Mouse (Mus musculus) MEL (cell line): Measurements from ENCODE around the gene Fbxo36. TPM values are rescaled to one million over a fixed set of nuclear protein-coding genes. Genes with fewer than 3 reads are reported as not detected.
A peak's percentile ranks its signal among the peaks of the same experiment; 100 is the strongest.

Experiments used
- DNase-seq: peaks from one replicate; pipeline ENCODE4 v3.0.0; 2011; ENCODE audit warnings: low read depth, low spot score
- H3K27ac ChIP-seq: 2 replicates; pipeline ENCODE4 v1.5.1; 2012; ENCODE audit warnings: low read depth, mild to moderate bottlenecking, control low read depth, low read length, moderate library complexity; ENCODE audit not compliant: control insufficient read depth
- H3K27me3 ChIP-seq, 2 experiments: fragments of 150-350 bp in 1 of 2; sonication (generic) in 1 of 2; 2 replicates each; pipeline ENCODE4 v1.6.1; 2012; ENCODE audit warnings: low read length in 2 of 2, mild to moderate bottlenecking in 2 of 2, improper control_type of control experiment in 1 of 2, moderate library complexity in 1 of 2; ENCODE audit not compliant: insufficient read depth in 2 of 2, control insufficient read depth in 1 of 2
- H3K36me3 ChIP-seq, 2 experiments: 2 replicates each; pipeline ENCODE4 v1.6.1; 2012 to 2014; ENCODE audit warnings: low read length in 2 of 2, improper control_type of control experiment in 1 of 2, inconsistent platforms in 1 of 2, mild to moderate bottlenecking in 1 of 2; ENCODE audit not compliant: insufficient read depth in 2 of 2, control insufficient read depth in 1 of 2
- H3K4me1 ChIP-seq, 2 experiments: fragments of 150-350 bp in 1 of 2; sonication (generic) in 1 of 2; 2 replicates each; pipeline ENCODE4 v1.6.1; 2012; ENCODE audit warnings: low read length in 2 of 2, improper control_type of control experiment in 1 of 2, mild to moderate bottlenecking in 1 of 2; ENCODE audit not compliant: insufficient read depth in 2 of 2, control insufficient read depth in 1 of 2
- H3K4me3 ChIP-seq, 2 experiments: fragments of 150-350 bp in 1 of 2; sonication (generic) in 1 of 2; 2 replicates each; pipeline ENCODE4 v1.5.1; 2012; ENCODE audit warnings: low read depth in 2 of 2, low read length in 2 of 2, mild to moderate bottlenecking in 2 of 2, moderate library complexity in 2 of 2, control low read depth in 1 of 2, improper control_type of control experiment in 1 of 2; ENCODE audit not compliant: control insufficient read depth in 1 of 2, insufficient read depth in 1 of 2
- H3K79me2 ChIP-seq: 2 replicates; pipeline ENCODE4 v1.6.1; 2012; ENCODE audit warnings: mild to moderate bottlenecking, low read length, moderate library complexity; ENCODE audit not compliant: control insufficient read depth, poor library complexity, insufficient read depth
- H3K9ac ChIP-seq: 2 replicates; pipeline ENCODE4 v1.6.1; 2012; ENCODE audit warnings: low read depth, mild to moderate bottlenecking, control low read depth, low read length, moderate library complexity; ENCODE audit not compliant: control insufficient read depth, poor library complexity, severe bottlenecking
- H3K9me3 ChIP-seq: fragments of 150-350 bp; sonication (generic); replicated peaks from 2 replicates; pipeline ENCODE4 v1.6.1; 2012; ENCODE audit warnings: mild to moderate bottlenecking, low read length, improper control_type of control experiment, moderate library complexity; ENCODE audit not compliant: insufficient read depth
- BHLHE40 ChIP-seq: IDR thresholded peaks from 2 replicates; pipeline ENCODE4 v1.6.1; 2012; ENCODE audit warnings: low read depth, mild to moderate bottlenecking, inconsistent platforms, low read length, improper control_type of control experiment, borderline replicate concordance
- CHD1 ChIP-seq: IDR thresholded peaks from 2 replicates; pipeline ENCODE4 v1.6.1; 2012; ENCODE audit warnings: low read depth, mild to moderate bottlenecking, inconsistent platforms, low read length, improper control_type of control experiment
- CHD2 ChIP-seq: IDR thresholded peaks from 2 replicates; pipeline ENCODE4 v1.6.1; 2011; ENCODE audit warnings: low read length, improper control_type of control experiment
- CTCF ChIP-seq, 3 experiments: IDR thresholded peaks in 2 of 3; conservative IDR thresholded peaks in 1 of 3; 2 replicates each; pipeline ENCODE4 v1.5.1; 2011 to 2012; ENCODE audit warnings: low read length in 3 of 3, low read depth in 2 of 3, mild to moderate bottlenecking in 2 of 3, improper control_type of control experiment in 1 of 3, inconsistent platforms in 1 of 3, mixed read lengths in 1 of 3, moderate library complexity in 1 of 3; ENCODE audit not compliant: control insufficient read depth in 1 of 3, insufficient read depth in 1 of 3, poor library complexity in 1 of 3, severe bottlenecking in 1 of 3
- E2F4 ChIP-seq: IDR thresholded peaks from 2 replicates; pipeline ENCODE4 v1.6.1; 2011; ENCODE audit warnings: low read depth, low read length, improper control_type of control experiment, borderline replicate concordance
- ELF1 ChIP-seq: IDR thresholded peaks from 2 replicates; pipeline ENCODE4 v1.6.1; 2014; ENCODE audit warnings: low read depth, mild to moderate bottlenecking, inconsistent platforms, low read length, improper control_type of control experiment, moderate library complexity
- EP300 ChIP-seq, 2 experiments: IDR thresholded peaks; 2 replicates each; pipeline ENCODE4 v1.6.1; 2011; ENCODE audit warnings: improper control_type of control experiment in 2 of 2, low read length in 2 of 2, low read depth in 1 of 2, mild to moderate bottlenecking in 1 of 2
- ETS1 ChIP-seq: IDR thresholded peaks from 2 replicates; pipeline ENCODE4 v1.6.1; 2012; ENCODE audit warnings: low read depth, mild to moderate bottlenecking, inconsistent platforms, low read length, improper control_type of control experiment, moderate library complexity
- GABPA ChIP-seq: IDR thresholded peaks from 2 replicates; pipeline ENCODE4 v1.6.1; 2012; ENCODE audit warnings: low read depth, mild to moderate bottlenecking, inconsistent platforms, low read length, improper control_type of control experiment, moderate library complexity
- HCFC1 ChIP-seq: IDR thresholded peaks from 2 replicates; pipeline ENCODE4 v1.6.1; 2012; ENCODE audit warnings: low read depth, mild to moderate bottlenecking, inconsistent platforms, low read length, improper control_type of control experiment, moderate library complexity
- KAT2A ChIP-seq: conservative IDR thresholded peaks from 2 replicates; pipeline ENCODE4 v1.6.1; 2012; ENCODE audit warnings: low read depth, low read length, improper control_type of control experiment, inconsistent platforms
- MAX ChIP-seq: IDR thresholded peaks from 2 replicates; pipeline ENCODE4 v1.6.1; 2011; ENCODE audit warnings: low read length, improper control_type of control experiment
- MAZ ChIP-seq: IDR thresholded peaks from 2 replicates; pipeline ENCODE4 v1.6.1; 2012; ENCODE audit warnings: low read depth, mild to moderate bottlenecking, inconsistent platforms, low read length, improper control_type of control experiment
- MEF2A ChIP-seq: IDR thresholded peaks from 2 replicates; pipeline ENCODE4 v1.6.1; 2014; ENCODE audit warnings: low read depth, mild to moderate bottlenecking, inconsistent platforms, low read length, improper control_type of control experiment; ENCODE audit not compliant: poor library complexity, insufficient replicate concordance, severe bottlenecking; ENCODE audit errors: extremely low read depth
- MXI1 ChIP-seq: IDR thresholded peaks from 2 replicates; pipeline ENCODE4 v1.6.1; 2011; ENCODE audit warnings: mild to moderate bottlenecking, low read depth, low read length, improper control_type of control experiment
- MYB ChIP-seq: IDR thresholded peaks from 2 replicates; pipeline ENCODE4 v1.6.1; 2011; ENCODE audit warnings: mild to moderate bottlenecking, low read depth, low read length, improper control_type of control experiment
- MYC ChIP-seq: IDR thresholded peaks from 2 replicates; pipeline ENCODE4 v1.6.1; 2011; ENCODE audit warnings: low read depth, mild to moderate bottlenecking, low read length, improper control_type of control experiment, moderate library complexity
- NELFE ChIP-seq: IDR thresholded peaks from 2 replicates; pipeline ENCODE4 v1.6.1; 2011; ENCODE audit warnings: low read depth, low read length, improper control_type of control experiment
- NRF1 ChIP-seq: IDR thresholded peaks from 2 replicates; pipeline ENCODE4 v1.6.1; 2014; ENCODE audit warnings: low read depth, mild to moderate bottlenecking, inconsistent platforms, low read length, improper control_type of control experiment, moderate library complexity; ENCODE audit not compliant: poor library complexity, insufficient read depth, severe bottlenecking
- POLR2A ChIP-seq, 2 experiments: IDR thresholded peaks; 2 replicates each; pipeline ENCODE4 v1.6.1; 2011 to 2012; ENCODE audit warnings: low read length in 2 of 2, mild to moderate bottlenecking in 2 of 2, control low read depth in 1 of 2, improper control_type of control experiment in 1 of 2, low read depth in 1 of 2, moderate library complexity in 1 of 2; ENCODE audit not compliant: control insufficient read depth in 1 of 2, insufficient read depth in 1 of 2, poor library complexity in 1 of 2
- POLR2AphosphoS2 ChIP-seq: IDR thresholded peaks from 2 replicates; pipeline ENCODE4 v1.6.1; 2011; ENCODE audit warnings: low read length, improper control_type of control experiment
- POLR2AphosphoS5 ChIP-seq: IDR thresholded peaks from 2 replicates; pipeline ENCODE4 v1.6.1; 2012; ENCODE audit warnings: low read depth, borderline replicate concordance, mild to moderate bottlenecking, inconsistent platforms, low read length, moderate library complexity, mixed read lengths
- RAD21 ChIP-seq: IDR thresholded peaks from 2 replicates; pipeline ENCODE4 v1.6.1; 2011; ENCODE audit warnings: mild to moderate bottlenecking, low read depth, low read length, improper control_type of control experiment
- RCOR1 ChIP-seq: IDR thresholded peaks from 2 replicates; pipeline ENCODE4 v1.6.1; 2012; ENCODE audit warnings: low read depth, mild to moderate bottlenecking, inconsistent platforms, low read length, improper control_type of control experiment
- SIN3A ChIP-seq: IDR thresholded peaks from 2 replicates; pipeline ENCODE4 v1.6.1; 2012; ENCODE audit warnings: low read length, improper control_type of control experiment, inconsistent platforms
- SMC3 ChIP-seq: IDR thresholded peaks from 2 replicates; pipeline ENCODE4 v1.6.1; 2011; ENCODE audit warnings: low read depth, low read length, improper control_type of control experiment
- TBP ChIP-seq: IDR thresholded peaks from 2 replicates; pipeline ENCODE4 v1.8.0; 2011; ENCODE audit warnings: low read depth, low read length, improper control_type of control experiment
- TCF12 ChIP-seq: IDR thresholded peaks from 2 replicates; pipeline ENCODE4 v1.6.1; 2014; ENCODE audit warnings: low read depth, mild to moderate bottlenecking, inconsistent platforms, low read length, improper control_type of control experiment, moderate library complexity
- UBTF ChIP-seq: IDR thresholded peaks from 2 replicates; pipeline ENCODE4 v1.6.1; 2012; ENCODE audit warnings: low read depth, mild to moderate bottlenecking, inconsistent platforms, low read length, improper control_type of control experiment, moderate library complexity, borderline replicate concordance; ENCODE audit not compliant: insufficient read depth
- USF1 ChIP-seq: IDR thresholded peaks from 2 replicates; pipeline ENCODE4 v1.6.1; 2014; ENCODE audit warnings: low read depth, mild to moderate bottlenecking, inconsistent platforms, low read length, improper control_type of control experiment, moderate library complexity
- ZC3H11A ChIP-seq: IDR thresholded peaks from 2 replicates; pipeline ENCODE4 v1.6.1; 2012; ENCODE audit warnings: low read depth, mild to moderate bottlenecking, inconsistent platforms, low read length, improper control_type of control experiment
- ZMIZ1 ChIP-seq: IDR thresholded peaks from 2 replicates; pipeline ENCODE4 v1.6.1; 2012; ENCODE audit warnings: low read depth, mild to moderate bottlenecking, inconsistent platforms, low read length, improper control_type of control experiment, moderate library complexity
- ZNF384 ChIP-seq: IDR thresholded peaks from 2 replicates; pipeline ENCODE4 v1.6.1; 2012; ENCODE audit warnings: low read depth, mild to moderate bottlenecking, inconsistent platforms, low read length, improper control_type of control experiment
- polyA plus RNA-seq, 2 experiments: library from polyadenylated mRNA; stranded (reverse) in 1 of 2; unstranded in 1 of 2; fragments of >175 nt in 1 of 2; fragments of >200 nt in 1 of 2; gene quantifications; 2 replicates each; pipeline versions ENCODE4 v1.2.1 to v1.2.4; 2012; ENCODE audit warnings: low replicate concordance in 2 of 2, low read depth in 1 of 2; ENCODE audit not compliant: insufficient read length in 2 of 2, insufficient read depth in 1 of 2, missing spikeins in 1 of 2
- total RNA-seq: library from RNA; depleted of rRNA; stranded (reverse); fragments of 300-350 nt; gene quantifications from 2 replicates; pipeline ENCODE4 v1.2.3, GENCODE M21; 2012; rRNA removed

Gene Fbxo36
- total RNA-seq (1.4 and 2.5 TPM in 2 replicates), polyA plus RNA-seq (1 to 10 TPM in 1 of 2 experiments, not detected in 1; 2.9 TPM)

GRCm38 (mm10) chr1:84839309-84840017, at the start of gene Fbxo36:
Gene Fbxo36, plus strand, starts transcription at chr1:84839841.
- H3K9ac ChIP-seq, result peak within 1 kb of the TSS; percentile 100
- H3K27me3 ChIP-seq, result no peaks in the 10 kb centered on the region
- H3K79me2 ChIP-seq, result peaks cover 48% of the 10 kb centered on the region
- TF ChIP-seq CHD2, result peak; percentile 75
- TF ChIP-seq UBTF, result no peak
- TF ChIP-seq POLR2AphosphoS5, result no peak
- peak in 1 of 2 experiments; percentile 7; a peak in 1 of 4 replicates for TF ChIP-seq EP300 (IDR thresholded peaks at IDR 0.05; ENCODE audit: low read depth in 1 of 2, low read length in 2 of 2)
- TF ChIP-seq ETS1, result peak; percentile 52
- TF ChIP-seq CHD1, result no peak
- peak; percentile 94 for TF ChIP-seq MAZ
- peak; percentile 31; the same call in 1 of the 2 replicates for TF ChIP-seq TCF12
- TF ChIP-seq NELFE, result peak; percentile 44; the same call in 1 of the 2 replicates
- TF ChIP-seq E2F4, result peak; percentile 69; the same call in 1 of the 2 replicates
- no peak for TF ChIP-seq RAD21
- no peak for TF ChIP-seq GABPA
- no peak for TF ChIP-seq SMC3
- no peak for TF ChIP-seq RCOR1
- TF ChIP-seq MYB, result no peak
- peak; percentile 60; the same call in 1 of the 2 replicates for TF ChIP-seq TBP
- no peak for TF ChIP-seq POLR2AphosphoS2
- 0 out of 2 replicates have a peak, but pooled peaks have one; percentile 23 for TF ChIP-seq MAX
- peak; percentile 38 to 40; a peak in 1 of 4 replicates for TF ChIP-seq POLR2A (IDR thresholded peaks at IDR 0.05; ENCODE audit: control insufficient read depth in 1 of 2, insufficient read depth in 1 of 2, low read depth in 1 of 2, low read length in 2 of 2, poor library complexity in 1 of 2)
- peak; percentile 89 for TF ChIP-seq MXI1
- TF ChIP-seq ZNF384, result 0 out of 2 replicates have a peak, but pooled peaks have one; percentile 46
- no peak for TF ChIP-seq CTCF (IDR thresholded peaks at IDR 0.05 in 2 of 3, conservative IDR thresholded peaks at IDR 0.05 in 1 of 3; ENCODE audit: control insufficient read depth in 1 of 3, insufficient read depth in 1 of 3, low read depth in 2 of 3, low read length in 3 of 3, poor library complexity in 1 of 3, severe bottlenecking in 1 of 3)
- TF ChIP-seq ELF1, result peak; percentile 73
- peak; percentile 82 for TF ChIP-seq HCFC1
- no peak for TF ChIP-seq BHLHE40
- no peak for TF ChIP-seq MEF2A
- TF ChIP-seq NRF1, result no peak
- TF ChIP-seq SIN3A, result peak; percentile 96
- TF ChIP-seq KAT2A, result peak; percentile 87
- TF ChIP-seq ZC3H11A, result no peak
- TF ChIP-seq ZMIZ1, result no peak
- 0 out of 2 replicates have a peak, but pooled peaks have one; percentile 23 for TF ChIP-seq USF1
- peak; percentile 38; the same call in 1 of the 2 replicates for TF ChIP-seq MYC
- peak within 1 kb of the TSS; percentile 96 for H3K27ac ChIP-seq
- H3K4me1 ChIP-seq, result peaks cover 0 to 5% of the 10 kb centered on the region in 2 experiments; a peak in 1 of 4 replicates
- peak; percentile 96 for DNase-seq
- H3K36me3 ChIP-seq, result peaks cover 4 to 19% of the 10 kb centered on the region in 2 experiments; a peak in 3 of 4 replicates
- peak within 1 kb of the TSS; percentile 79 to 94 for H3K4me3 ChIP-seq
- H3K9me3 ChIP-seq, result no peaks in the 10 kb centered on the region
